Mouse (Mus musculus) limb, embryonic 14.5 days (tissue): ENCODE data around the gene Ttc39b. TPM values are rescaled to one million over a fixed set of nuclear protein-coding genes. Genes with fewer than 3 reads are reported as not detected.

Experiments used
- ATAC-seq: fragments of 200-750 bp; cut with Nextera tagmentation; 2 replicates; pipeline ENCODE4 v1.8.0; 2017; ENCODE audit warnings: low read depth, moderate number of reproducible peaks, moderate TSS enrichment; ENCODE audit not compliant: low FRiP score
- DNase-seq: peaks from one replicate; pipeline ENCODE4 v3.0.0-alpha.2; 2015; ENCODE audit warnings: low spot score
- H3K27ac ChIP-seq: fragments of 300-500 bp; sonication (generic); replicated peaks from 2 replicates; pipeline ENCODE4 v1.5.1; 2014; ENCODE audit warnings: low read depth, mild to moderate bottlenecking, low read length, moderate library complexity, mixed read lengths
- H3K27me3 ChIP-seq: fragments of 300-500 bp; sonication (generic); 2 replicates; pipeline ENCODE4 v1.6.1; 2014; ENCODE audit warnings: low read length, mixed read lengths; ENCODE audit not compliant: control insufficient read depth, insufficient read depth
- H3K36me3 ChIP-seq: fragments of 300-500 bp; sonication (generic); 2 replicates; pipeline ENCODE4 v1.6.1; 2014; ENCODE audit warnings: mild to moderate bottlenecking, low read length, moderate library complexity, mixed read lengths; ENCODE audit not compliant: control insufficient read depth, insufficient read depth
- H3K4me1 ChIP-seq: fragments of 300-500 bp; sonication (generic); 2 replicates; pipeline ENCODE4 v1.6.1; 2014; ENCODE audit warnings: antibody characterized with exemption, low read length, mixed read lengths; ENCODE audit not compliant: control insufficient read depth, insufficient read depth
- H3K4me2 ChIP-seq: fragments of 300-500 bp; sonication (generic); replicated peaks from 2 replicates; pipeline ENCODE4 v1.6.1; 2014; ENCODE audit warnings: low read depth, mild to moderate bottlenecking, low read length, moderate library complexity; ENCODE audit not compliant: severe bottlenecking
- H3K4me3 ChIP-seq: fragments of 300-500 bp; sonication (generic); replicated peaks from 2 replicates; pipeline ENCODE4 v1.5.1; 2014; ENCODE audit warnings: low read length
- H3K9ac ChIP-seq: fragments of 300-500 bp; sonication (generic); 2 replicates; pipeline ENCODE4 v1.6.1; 2014; ENCODE audit warnings: mild to moderate bottlenecking, low read depth, low read length, moderate library complexity; ENCODE audit not compliant: severe bottlenecking
- H3K9me3 ChIP-seq: fragments of 300-500 bp; sonication (generic); 2 replicates; pipeline ENCODE4 v1.6.1; 2016; ENCODE audit warnings: low read length; ENCODE audit not compliant: control insufficient read depth
- POLR2A ChIP-seq: fragments of 200-500 bp; IDR thresholded peaks from 2 replicates; pipeline ENCODE4 v1.8.0; 2012; ENCODE audit warnings: inconsistent platforms, mild to moderate bottlenecking, moderate library complexity, borderline replicate concordance; ENCODE audit not compliant: insufficient read depth, insufficient read length; ENCODE audit errors: extremely low read depth
- WGBS: fragments of 180-500 bp; shearing (Covaris S2); extraction: QIAGEN DNeasy Blood & Tissue Kit; methylation state at CpG from one replicate; pipeline ENCODE4 v1.1.7; 2014; 5-methylcytosine and 5-hydroxymethylcytosine counted together
- polyA plus RNA-seq, 2 experiments: library from polyadenylated mRNA; depleted of rRNA in 1 of 2; stranded (reverse) in 1 of 2; unstranded in 1 of 2; fragments of >200 nt; fragmentation: Nextera tagmentation in 1 of 2; extraction: Ambion mirVana in 1 of 2; gene quantifications; 2 replicates each; pipeline versions ENCODE4 v1.2.1 to v1.2.3; 2012 to 2014

The Ttc39b gene
- polyA plus RNA-seq, 2 experiments, result 3.0 to 4.9 TPM

GRCm38 (mm10) chr4:83314261-83314793, 9.7 kb downstream of the Ttc39b start:
- ATAC-seq (no peak), DNase-seq (no peak)
- 80% methylated on average over 7 of the region's 7 CpGs for WGBS
- H3K27ac ChIP-seq, result no peak overlapping the region
- no peak overlapping the region for H3K4me2 ChIP-seq
- no peak for TF ChIP-seq POLR2A
- no peaks in the 10 kb centered on the region for H3K27me3 ChIP-seq
- no peaks in the 10 kb centered on the region for H3K9me3 ChIP-seq
- H3K36me3 ChIP-seq, result no peaks in the 10 kb centered on the region
- H3K9ac ChIP-seq, result no peak overlapping the region
- no peaks in the 10 kb centered on the region; the same call in 1 of the 2 replicates for H3K4me1 ChIP-seq
- no peak overlapping the region for H3K4me3 ChIP-seq

DNA sequence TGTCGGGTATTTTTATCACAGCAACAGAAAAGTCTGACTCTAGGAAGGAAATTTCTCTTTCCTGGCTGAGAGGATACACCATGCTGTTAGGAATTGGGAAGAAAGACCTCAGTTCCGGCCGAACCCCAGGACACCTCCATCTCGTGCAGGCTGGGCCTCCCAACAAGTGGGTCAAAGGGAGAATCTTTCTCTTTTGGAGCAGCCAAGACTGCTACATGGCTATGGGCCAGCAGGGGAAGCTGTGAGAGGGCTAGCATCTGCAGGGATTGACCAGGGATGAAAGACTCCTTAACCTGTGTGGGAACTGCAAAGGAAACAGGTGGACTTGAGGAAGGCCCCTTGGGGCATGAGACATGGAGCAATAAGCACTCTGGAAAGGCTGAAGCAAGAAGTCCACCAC, 11.7 kb downstream of the Ttc39b start:
- DNase-seq, result no peak
- 77% methylated on average over 4 of the region's 4 CpGs for WGBS
- Histone ChIP-seq H3K4me1 (no peaks in the 10 kb centered on the region; the same call in 1 of the 2 replicates), H3K9me3 (no peaks in the 10 kb centered on the region), H3K4me3 (no peak overlapping the region), H3K4me2 (no peak overlapping the region), H3K27me3 (no peaks in the 10 kb centered on the region), H3K9ac (no peak overlapping the region), H3K36me3 (no peaks in the 10 kb centered on the region), H3K27ac (no peak overlapping the region)
- ATAC-seq, result no peak
- no peak for TF ChIP-seq POLR2A

GRCm38 (mm10) chr4:83311481-83311880, 12.6 kb downstream of the Ttc39b start:
- no peak overlapping the region for H3K4me3 ChIP-seq
- H3K9ac ChIP-seq, result no peak overlapping the region
- no peaks in the 10 kb centered on the region; the same call in 1 of the 2 replicates for H3K4me1 ChIP-seq
- 59% methylated on average over 8 of the region's 8 CpGs for WGBS
- ATAC-seq (no peak), DNase-seq (no peak)
- H3K27me3 ChIP-seq, result no peaks in the 10 kb centered on the region
- H3K36me3 ChIP-seq, result no peaks in the 10 kb centered on the region
- H3K4me2 ChIP-seq, result no peak overlapping the region
- no peak overlapping the region for H3K27ac ChIP-seq
- TF ChIP-seq POLR2A, result no peak
- H3K9me3 ChIP-seq, result no peaks in the 10 kb centered on the region

DNA sequence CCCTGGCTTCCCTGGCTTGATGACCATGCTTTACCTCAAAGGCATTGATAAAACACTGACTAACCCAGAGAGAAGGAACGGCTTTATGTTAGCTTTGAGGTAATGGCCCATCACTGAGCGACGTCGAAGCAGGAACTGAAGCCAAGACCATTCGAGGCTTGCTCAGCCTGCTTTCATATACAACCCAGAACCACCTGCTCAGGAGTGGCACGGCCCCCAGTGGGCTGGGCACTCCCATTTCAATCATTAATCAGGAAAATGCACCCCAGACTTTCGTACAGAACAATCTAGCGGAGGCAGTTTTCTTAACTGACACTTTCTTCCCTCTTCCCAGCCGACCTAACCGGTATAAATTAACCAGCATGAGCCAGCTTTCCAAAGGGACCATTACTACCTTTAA, 13.1 kb downstream of the Ttc39b start:
- DNase-seq, result no peak
- Histone ChIP-seq H3K4me2 (no peak overlapping the region), H3K27me3 (no peaks in the 10 kb centered on the region), H3K9ac (no peak overlapping the region), H3K9me3 (no peaks in the 10 kb centered on the region), H3K4me1 (no peaks in the 10 kb centered on the region; the same call in 1 of the 2 replicates), H3K36me3 (no peaks in the 10 kb centered on the region), H3K4me3 (no peak overlapping the region), H3K27ac (no peak overlapping the region)
- 68% methylated on average over 10 of the region's 10 CpGs for WGBS
- no peak for ATAC-seq
- TF ChIP-seq POLR2A, result no peak

DNA sequence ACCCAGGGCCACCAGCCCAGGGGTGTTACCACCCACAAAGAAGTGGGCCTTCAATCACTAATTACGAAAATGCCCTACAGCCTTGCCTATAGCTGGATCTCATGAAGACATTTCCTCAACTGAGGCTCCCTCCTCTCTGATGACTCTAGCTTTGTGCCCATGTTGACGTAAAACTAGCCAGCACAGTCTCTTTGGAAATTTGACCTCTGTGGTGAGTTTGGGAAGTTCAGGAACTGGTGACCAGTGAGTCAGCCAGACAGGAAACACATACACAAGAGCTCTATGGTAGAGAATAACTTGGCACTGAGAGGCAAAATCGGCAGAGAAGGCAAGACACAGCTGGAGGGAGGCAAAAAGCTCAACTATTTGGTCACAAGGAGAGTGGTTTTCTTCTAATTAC, 15.1 kb downstream of the Ttc39b start:
- no peak overlapping the region for H3K4me2 ChIP-seq
- DNase-seq (no peak), ATAC-seq (no peak)
- 77% methylated on average over 3 of the region's 3 CpGs for WGBS
- no peaks in the 10 kb centered on the region for H3K9me3 ChIP-seq
- no peaks in the 10 kb centered on the region for H3K36me3 ChIP-seq
- no peak overlapping the region for H3K9ac ChIP-seq
- no peak for TF ChIP-seq POLR2A
- H3K27me3 ChIP-seq, result no peaks in the 10 kb centered on the region
- H3K4me3 ChIP-seq, result no peak overlapping the region
- H3K27ac ChIP-seq, result no peak overlapping the region
- no peaks in the 10 kb centered on the region for H3K4me1 ChIP-seq
